Mouse (Mus musculus) MEL (cell line): ENCODE results near the gene Abcb6. TPM values are rescaled to one million over a fixed set of nuclear protein-coding genes. Genes with fewer than 3 reads are reported as not detected.

Experiments
- DNase-seq: peaks from one replicate; pipeline ENCODE4 v3.0.0; 2011; ENCODE audit warnings: low read depth, low spot score
- H3K27ac ChIP-seq: 2 replicates; pipeline ENCODE4 v1.5.1; 2012; ENCODE audit warnings: low read depth, mild to moderate bottlenecking, control low read depth, low read length, moderate library complexity; ENCODE audit not compliant: control insufficient read depth
- H3K27me3 ChIP-seq, 2 experiments: fragments of 150-350 bp in 1 of 2; sonication (generic) in 1 of 2; 2 replicates each; pipeline ENCODE4 v1.6.1; 2012; ENCODE audit warnings: low read length in 2 of 2, mild to moderate bottlenecking in 2 of 2, improper control_type of control experiment in 1 of 2, moderate library complexity in 1 of 2; ENCODE audit not compliant: insufficient read depth in 2 of 2, control insufficient read depth in 1 of 2
- H3K36me3 ChIP-seq, 2 experiments: 2 replicates each; pipeline ENCODE4 v1.6.1; 2012 to 2014; ENCODE audit warnings: low read length in 2 of 2, improper control_type of control experiment in 1 of 2, inconsistent platforms in 1 of 2, mild to moderate bottlenecking in 1 of 2; ENCODE audit not compliant: insufficient read depth in 2 of 2, control insufficient read depth in 1 of 2
- H3K4me1 ChIP-seq, 2 experiments: fragments of 150-350 bp in 1 of 2; sonication (generic) in 1 of 2; 2 replicates each; pipeline ENCODE4 v1.6.1; 2012; ENCODE audit warnings: low read length in 2 of 2, improper control_type of control experiment in 1 of 2, mild to moderate bottlenecking in 1 of 2; ENCODE audit not compliant: insufficient read depth in 2 of 2, control insufficient read depth in 1 of 2
- H3K4me3 ChIP-seq, 2 experiments: fragments of 150-350 bp in 1 of 2; sonication (generic) in 1 of 2; 2 replicates each; pipeline ENCODE4 v1.5.1; 2012; ENCODE audit warnings: low read depth in 2 of 2, low read length in 2 of 2, mild to moderate bottlenecking in 2 of 2, moderate library complexity in 2 of 2, control low read depth in 1 of 2, improper control_type of control experiment in 1 of 2; ENCODE audit not compliant: control insufficient read depth in 1 of 2, insufficient read depth in 1 of 2
- H3K79me2 ChIP-seq: 2 replicates; pipeline ENCODE4 v1.6.1; 2012; ENCODE audit warnings: mild to moderate bottlenecking, low read length, moderate library complexity; ENCODE audit not compliant: control insufficient read depth, poor library complexity, insufficient read depth
- H3K9ac ChIP-seq: 2 replicates; pipeline ENCODE4 v1.6.1; 2012; ENCODE audit warnings: low read depth, mild to moderate bottlenecking, control low read depth, low read length, moderate library complexity; ENCODE audit not compliant: control insufficient read depth, poor library complexity, severe bottlenecking
- H3K9me3 ChIP-seq: fragments of 150-350 bp; sonication (generic); replicated peaks from 2 replicates; pipeline ENCODE4 v1.6.1; 2012; ENCODE audit warnings: mild to moderate bottlenecking, low read length, improper control_type of control experiment, moderate library complexity; ENCODE audit not compliant: insufficient read depth
- BHLHE40 ChIP-seq: IDR thresholded peaks from 2 replicates; pipeline ENCODE4 v1.6.1; 2012; ENCODE audit warnings: low read depth, mild to moderate bottlenecking, inconsistent platforms, low read length, improper control_type of control experiment, borderline replicate concordance
- CHD1 ChIP-seq: IDR thresholded peaks from 2 replicates; pipeline ENCODE4 v1.6.1; 2012; ENCODE audit warnings: low read depth, mild to moderate bottlenecking, inconsistent platforms, low read length, improper control_type of control experiment
- CHD2 ChIP-seq: IDR thresholded peaks from 2 replicates; pipeline ENCODE4 v1.6.1; 2011; ENCODE audit warnings: low read length, improper control_type of control experiment
- CTCF ChIP-seq, 3 experiments: IDR thresholded peaks in 2 of 3; conservative IDR thresholded peaks in 1 of 3; 2 replicates each; pipeline ENCODE4 v1.5.1; 2011 to 2012; ENCODE audit warnings: low read length in 3 of 3, low read depth in 2 of 3, mild to moderate bottlenecking in 2 of 3, improper control_type of control experiment in 1 of 3, inconsistent platforms in 1 of 3, mixed read lengths in 1 of 3, moderate library complexity in 1 of 3; ENCODE audit not compliant: control insufficient read depth in 1 of 3, insufficient read depth in 1 of 3, poor library complexity in 1 of 3, severe bottlenecking in 1 of 3
- E2F4 ChIP-seq: IDR thresholded peaks from 2 replicates; pipeline ENCODE4 v1.6.1; 2011; ENCODE audit warnings: low read depth, low read length, improper control_type of control experiment, borderline replicate concordance
- ELF1 ChIP-seq: IDR thresholded peaks from 2 replicates; pipeline ENCODE4 v1.6.1; 2014; ENCODE audit warnings: low read depth, mild to moderate bottlenecking, inconsistent platforms, low read length, improper control_type of control experiment, moderate library complexity
- EP300 ChIP-seq, 2 experiments: IDR thresholded peaks; 2 replicates each; pipeline ENCODE4 v1.6.1; 2011; ENCODE audit warnings: improper control_type of control experiment in 2 of 2, low read length in 2 of 2, low read depth in 1 of 2, mild to moderate bottlenecking in 1 of 2
- ETS1 ChIP-seq: IDR thresholded peaks from 2 replicates; pipeline ENCODE4 v1.6.1; 2012; ENCODE audit warnings: low read depth, mild to moderate bottlenecking, inconsistent platforms, low read length, improper control_type of control experiment, moderate library complexity
- GABPA ChIP-seq: IDR thresholded peaks from 2 replicates; pipeline ENCODE4 v1.6.1; 2012; ENCODE audit warnings: low read depth, mild to moderate bottlenecking, inconsistent platforms, low read length, improper control_type of control experiment, moderate library complexity
- GATA1 ChIP-seq: IDR thresholded peaks from 2 replicates; pipeline ENCODE4 v1.6.1; 2011; ENCODE audit warnings: low read depth, low read length, improper control_type of control experiment
- HCFC1 ChIP-seq: IDR thresholded peaks from 2 replicates; pipeline ENCODE4 v1.6.1; 2012; ENCODE audit warnings: low read depth, mild to moderate bottlenecking, inconsistent platforms, low read length, improper control_type of control experiment, moderate library complexity
- JUND ChIP-seq: IDR thresholded peaks from 2 replicates; pipeline ENCODE4 v1.6.1; 2011; ENCODE audit warnings: low read depth, mild to moderate bottlenecking, improper control_type of control experiment, low read length
- KAT2A ChIP-seq: conservative IDR thresholded peaks from 2 replicates; pipeline ENCODE4 v1.6.1; 2012; ENCODE audit warnings: low read depth, low read length, improper control_type of control experiment, inconsistent platforms
- MAFK ChIP-seq: IDR thresholded peaks from 2 replicates; pipeline ENCODE4 v1.6.1; 2011; ENCODE audit warnings: low read depth, mild to moderate bottlenecking, low read length, improper control_type of control experiment, borderline replicate concordance
- MAX ChIP-seq: IDR thresholded peaks from 2 replicates; pipeline ENCODE4 v1.6.1; 2011; ENCODE audit warnings: low read length, improper control_type of control experiment
- MEF2A ChIP-seq: IDR thresholded peaks from 2 replicates; pipeline ENCODE4 v1.6.1; 2014; ENCODE audit warnings: low read depth, mild to moderate bottlenecking, inconsistent platforms, low read length, improper control_type of control experiment; ENCODE audit not compliant: poor library complexity, insufficient replicate concordance, severe bottlenecking; ENCODE audit errors: extremely low read depth
- MXI1 ChIP-seq: IDR thresholded peaks from 2 replicates; pipeline ENCODE4 v1.6.1; 2011; ENCODE audit warnings: mild to moderate bottlenecking, low read depth, low read length, improper control_type of control experiment
- MYB ChIP-seq: IDR thresholded peaks from 2 replicates; pipeline ENCODE4 v1.6.1; 2011; ENCODE audit warnings: mild to moderate bottlenecking, low read depth, low read length, improper control_type of control experiment
- MYC ChIP-seq: IDR thresholded peaks from 2 replicates; pipeline ENCODE4 v1.6.1; 2011; ENCODE audit warnings: low read depth, mild to moderate bottlenecking, low read length, improper control_type of control experiment, moderate library complexity
- NELFE ChIP-seq: IDR thresholded peaks from 2 replicates; pipeline ENCODE4 v1.6.1; 2011; ENCODE audit warnings: low read depth, low read length, improper control_type of control experiment
- NRF1 ChIP-seq: IDR thresholded peaks from 2 replicates; pipeline ENCODE4 v1.6.1; 2014; ENCODE audit warnings: low read depth, mild to moderate bottlenecking, inconsistent platforms, low read length, improper control_type of control experiment, moderate library complexity; ENCODE audit not compliant: poor library complexity, insufficient read depth, severe bottlenecking
- POLR2A ChIP-seq, 2 experiments: IDR thresholded peaks; 2 replicates each; pipeline ENCODE4 v1.6.1; 2011 to 2012; ENCODE audit warnings: low read length in 2 of 2, mild to moderate bottlenecking in 2 of 2, control low read depth in 1 of 2, improper control_type of control experiment in 1 of 2, low read depth in 1 of 2, moderate library complexity in 1 of 2; ENCODE audit not compliant: control insufficient read depth in 1 of 2, insufficient read depth in 1 of 2, poor library complexity in 1 of 2
- POLR2AphosphoS2 ChIP-seq: IDR thresholded peaks from 2 replicates; pipeline ENCODE4 v1.6.1; 2011; ENCODE audit warnings: low read length, improper control_type of control experiment
- POLR2AphosphoS5 ChIP-seq: IDR thresholded peaks from 2 replicates; pipeline ENCODE4 v1.6.1; 2012; ENCODE audit warnings: low read depth, borderline replicate concordance, mild to moderate bottlenecking, inconsistent platforms, low read length, moderate library complexity, mixed read lengths
- RAD21 ChIP-seq: IDR thresholded peaks from 2 replicates; pipeline ENCODE4 v1.6.1; 2011; ENCODE audit warnings: mild to moderate bottlenecking, low read depth, low read length, improper control_type of control experiment
- RCOR1 ChIP-seq: IDR thresholded peaks from 2 replicates; pipeline ENCODE4 v1.6.1; 2012; ENCODE audit warnings: low read depth, mild to moderate bottlenecking, inconsistent platforms, low read length, improper control_type of control experiment
- SIN3A ChIP-seq: IDR thresholded peaks from 2 replicates; pipeline ENCODE4 v1.6.1; 2012; ENCODE audit warnings: low read length, improper control_type of control experiment, inconsistent platforms
- SMC3 ChIP-seq: IDR thresholded peaks from 2 replicates; pipeline ENCODE4 v1.6.1; 2011; ENCODE audit warnings: low read depth, low read length, improper control_type of control experiment
- TAL1 ChIP-seq: IDR thresholded peaks from 2 replicates; pipeline ENCODE4 v1.6.1; 2012; ENCODE audit warnings: mild to moderate bottlenecking, inconsistent platforms, low read length, moderate library complexity, mixed read lengths
- TBP ChIP-seq: IDR thresholded peaks from 2 replicates; pipeline ENCODE4 v1.8.0; 2011; ENCODE audit warnings: low read depth, low read length, improper control_type of control experiment
- TCF12 ChIP-seq: IDR thresholded peaks from 2 replicates; pipeline ENCODE4 v1.6.1; 2014; ENCODE audit warnings: low read depth, mild to moderate bottlenecking, inconsistent platforms, low read length, improper control_type of control experiment, moderate library complexity
- UBTF ChIP-seq: IDR thresholded peaks from 2 replicates; pipeline ENCODE4 v1.6.1; 2012; ENCODE audit warnings: low read depth, mild to moderate bottlenecking, inconsistent platforms, low read length, improper control_type of control experiment, moderate library complexity, borderline replicate concordance; ENCODE audit not compliant: insufficient read depth
- USF1 ChIP-seq: IDR thresholded peaks from 2 replicates; pipeline ENCODE4 v1.6.1; 2014; ENCODE audit warnings: low read depth, mild to moderate bottlenecking, inconsistent platforms, low read length, improper control_type of control experiment, moderate library complexity
- ZC3H11A ChIP-seq: IDR thresholded peaks from 2 replicates; pipeline ENCODE4 v1.6.1; 2012; ENCODE audit warnings: low read depth, mild to moderate bottlenecking, inconsistent platforms, low read length, improper control_type of control experiment
- ZKSCAN1 ChIP-seq: IDR thresholded peaks from 2 replicates; pipeline ENCODE4 v1.6.1; 2012; ENCODE audit warnings: low read depth, mild to moderate bottlenecking, inconsistent platforms, low read length, improper control_type of control experiment, moderate library complexity
- ZMIZ1 ChIP-seq: IDR thresholded peaks from 2 replicates; pipeline ENCODE4 v1.6.1; 2012; ENCODE audit warnings: low read depth, mild to moderate bottlenecking, inconsistent platforms, low read length, improper control_type of control experiment, moderate library complexity
- ZNF384 ChIP-seq: IDR thresholded peaks from 2 replicates; pipeline ENCODE4 v1.6.1; 2012; ENCODE audit warnings: low read depth, mild to moderate bottlenecking, inconsistent platforms, low read length, improper control_type of control experiment
- polyA plus RNA-seq, 2 experiments: library from polyadenylated mRNA; stranded (reverse) in 1 of 2; unstranded in 1 of 2; fragments of >175 nt in 1 of 2; fragments of >200 nt in 1 of 2; gene quantifications; 2 replicates each; pipeline versions ENCODE4 v1.2.1 to v1.2.4; 2012; ENCODE audit warnings: low replicate concordance in 2 of 2, low read depth in 1 of 2; ENCODE audit not compliant: insufficient read length in 2 of 2, insufficient read depth in 1 of 2, missing spikeins in 1 of 2
- total RNA-seq: library from RNA; depleted of rRNA; stranded (reverse); fragments of 300-350 nt; gene quantifications from 2 replicates; pipeline ENCODE4 v1.2.3, GENCODE M21; 2012; rRNA removed

Abcb6 gene
- total RNA-seq (79.2 and 84.4 TPM in 2 replicates), polyA plus RNA-seq (10 to 100 TPM in 1 of 2 experiments, not detected in 1; 73.5 TPM)

DNA sequence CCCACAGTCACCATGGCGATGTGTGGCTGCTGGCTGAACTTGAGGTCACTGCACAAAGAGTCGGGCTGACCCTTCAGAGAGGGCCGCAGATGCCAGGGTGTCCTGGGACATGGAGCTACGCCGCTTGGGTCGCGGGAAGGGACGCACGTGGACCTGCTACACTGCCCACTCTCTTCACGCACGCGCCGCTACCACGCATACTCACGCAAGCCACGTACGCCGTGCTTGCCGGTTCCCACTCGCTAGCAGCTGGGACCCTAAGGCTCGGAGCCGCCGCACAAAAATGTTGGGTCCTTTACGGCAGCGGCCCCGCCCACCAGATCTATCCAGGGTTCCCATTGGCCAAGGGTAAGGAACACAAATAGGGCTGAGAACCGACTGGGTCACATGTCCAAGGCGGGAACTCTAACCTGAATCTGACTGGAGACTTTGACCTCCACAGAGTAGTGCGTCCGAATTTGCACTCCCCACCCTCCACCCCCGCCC lies at the start of gene Abcb6:
TSS of gene Abcb6 (minus strand) at position 288 of the 486 bp plus-strand sequence.
- DNase-seq: peak; percentile 97
- H3K9ac ChIP-seq: peak within 1 kb of the TSS; percentile 77
- no peaks in the 10 kb centered on the region for H3K9me3 ChIP-seq
- H3K27ac ChIP-seq: peak within 1 kb of the TSS; percentile 78
- peaks cover 2 to 10% of the 10 kb centered on the region in 2 experiments; a peak in 3 of 4 replicates for H3K4me1 ChIP-seq
- H3K79me2 ChIP-seq: peaks cover 14% of the 10 kb centered on the region
- peak within 1 kb of the TSS; percentile 69 to 84 for H3K4me3 ChIP-seq
- H3K27me3 ChIP-seq: no peaks in the 10 kb centered on the region
- peaks cover 0 to 11% of the 10 kb centered on the region in 2 experiments; a peak in 3 of 4 replicates for H3K36me3 ChIP-seq
- peak; percentile 85 for TF ChIP-seq MYC
- TF ChIP-seq RCOR1: no peak
- peak; percentile 68 for TF ChIP-seq NRF1
- peak; percentile 96 for TF ChIP-seq USF1
- peak; percentile 79 for TF ChIP-seq HCFC1
- no peak for TF ChIP-seq ZKSCAN1
- TF ChIP-seq GABPA: no peak
- no peak for TF ChIP-seq UBTF
- TF ChIP-seq E2F4: peak; percentile 68; the same call in 1 of the 2 replicates
- no peak for TF ChIP-seq RAD21
- peak; percentile 56 to 75; a peak in 3 of 4 replicates for TF ChIP-seq POLR2A (IDR thresholded peaks at IDR 0.05; ENCODE audit: control insufficient read depth in 1 of 2, insufficient read depth in 1 of 2, low read depth in 1 of 2, low read length in 2 of 2, poor library complexity in 1 of 2)
- no peak for TF ChIP-seq CHD1
- TF ChIP-seq KAT2A: 0 out of 2 replicates have a peak, but pooled peaks have one; percentile 48
- peak; percentile 69 for TF ChIP-seq NELFE
- no peak for TF ChIP-seq BHLHE40
- TF ChIP-seq ZNF384: 0 out of 2 replicates have a peak, but pooled peaks have one; percentile 36
- no peak for TF ChIP-seq ZC3H11A
- no peak for TF ChIP-seq SMC3
- peak; percentile 70 for TF ChIP-seq SIN3A
- peak; percentile 94 for TF ChIP-seq MXI1
- peak; percentile 29; the same call in 1 of the 2 replicates for TF ChIP-seq POLR2AphosphoS2
- peak; percentile 33 for TF ChIP-seq ETS1
- no peak for TF ChIP-seq JUND
- peak; percentile 89 for TF ChIP-seq MAX
- TF ChIP-seq MYB: no peak
- TF ChIP-seq CHD2: no peak
- TF ChIP-seq EP300 (IDR thresholded peaks at IDR 0.05; ENCODE audit: low read depth in 1 of 2, low read length in 2 of 2): no peak
- no peak for TF ChIP-seq CTCF (IDR thresholded peaks at IDR 0.05 in 2 of 3, conservative IDR thresholded peaks at IDR 0.05 in 1 of 3; ENCODE audit: control insufficient read depth in 1 of 3, insufficient read depth in 1 of 3, low read depth in 2 of 3, low read length in 3 of 3, poor library complexity in 1 of 3, severe bottlenecking in 1 of 3)
- 0 out of 2 replicates have a peak, but pooled peaks have one; percentile 40 for TF ChIP-seq ELF1
- TF ChIP-seq TAL1: no peak
- no peak for TF ChIP-seq GATA1
- peak; percentile 71; the same call in 1 of the 2 replicates for TF ChIP-seq POLR2AphosphoS5
- TF ChIP-seq MAFK: no peak
- TF ChIP-seq TCF12: peak; percentile 20; the same call in 1 of the 2 replicates
- TF ChIP-seq MEF2A: no peak
- TF ChIP-seq TBP: peak; percentile 64; the same call in 1 of the 2 replicates
- peak; percentile 70 for TF ChIP-seq ZMIZ1
